In the genomic region with DNA sequence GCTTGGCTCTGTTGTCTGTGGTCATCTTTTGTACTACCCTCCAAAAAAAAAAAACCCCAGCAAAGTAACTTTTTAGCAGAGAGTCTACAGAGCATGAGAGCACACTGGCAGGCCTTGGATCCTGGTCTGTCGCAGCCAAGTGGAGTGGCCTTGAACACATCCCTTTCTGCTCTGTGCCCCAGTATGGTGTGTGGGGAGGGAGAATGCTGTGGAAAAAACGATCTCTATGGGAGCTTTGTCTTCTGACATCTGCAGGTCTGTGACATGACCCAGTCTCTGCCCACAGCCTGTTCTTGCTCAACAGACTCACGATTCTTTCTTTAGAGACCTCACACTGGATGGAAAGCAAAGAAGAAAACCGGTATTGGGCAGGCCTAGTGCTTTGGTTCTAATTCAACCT, we compare ENCODE assay signal across 8 mouse cellular contexts. TPM values are rescaled to one million over a fixed set of nuclear protein-coding genes. Genes with fewer than 3 reads are reported as not detected.
DNase-seq lines count a peak whose midpoint lies in the region; ATAC-seq lines count a peak whose summit lies in the region.

No protein-coding gene starts in this region.

- ATAC-seq in lung, embryonic 15.5 days (ENCODE audit: borderline replicate concordance, extremely low read depth, low FRiP score, low TSS enrichment): no peak
- no peak for ATAC-seq in intestine, embryonic 16.5 days
- ATAC-seq in neural tube, embryonic 15.5 days (ENCODE audit: low FRiP score): no peak
- no peak for ATAC-seq in monocyte, adult 5-6 weeks (replicated peaks; ENCODE audit: insufficient number of reproducible peaks, low FRiP score, low TSS enrichment, poor library complexity, severe bottlenecking)

- peak overlapping the region; percentile 89 for H3K4me3 ChIP-seq in lung, embryonic 15.5 days
- H3K4me3 ChIP-seq in intestine, embryonic 16.5 days (ENCODE audit: low read length): peak overlapping the region; percentile 67
- peak overlapping the region; percentile 74 for H3K4me3 ChIP-seq in neural tube, embryonic 15.5 days (replicated peaks)

- peak overlapping the region; percentile 82 for H3K4me2 ChIP-seq in lung, embryonic 15.5 days
- peak overlapping the region; percentile 78 for H3K4me2 ChIP-seq in intestine, embryonic 16.5 days (ENCODE audit: low read depth, low read length)
- peak overlapping the region; percentile 91 for H3K4me2 ChIP-seq in neural tube, embryonic 15.5 days

- DNase-seq in lung, postnatal 4 days: no peak
- DNase-seq in fibroblast of lung, adult 2 months (ENCODE audit: low read depth): peak; percentile 68
- DNase-seq in retina, postnatal 1 day: no peak
- DNase-seq in layer of hippocampus, adult 18-20 months (ENCODE audit: low spot score in 2 of 2): no peak

- H3K9me3 ChIP-seq in lung, embryonic 15.5 days: no peaks in the 10 kb centered on the region
- H3K9me3 ChIP-seq in intestine, embryonic 16.5 days (ENCODE audit: control insufficient read depth, low read length): no peaks in the 10 kb centered on the region
- no peaks in the 10 kb centered on the region for H3K9me3 ChIP-seq in neural tube, embryonic 15.5 days (replicated peaks)

- peak overlapping the region; percentile 1; the same call in 1 of the 2 replicates for H3K9ac ChIP-seq in lung, embryonic 15.5 days
- H3K9ac ChIP-seq in intestine, embryonic 16.5 days (ENCODE audit: low read depth, low read length): peak overlapping the region; percentile 88
- peak overlapping the region; percentile 86; the same call in 1 of the 2 replicates for H3K9ac ChIP-seq in neural tube, embryonic 15.5 days (replicated peaks)

- H3K27me3 ChIP-seq in lung, embryonic 15.5 days: no peaks in the 10 kb centered on the region
- no peaks in the 10 kb centered on the region for H3K27me3 ChIP-seq in intestine, embryonic 16.5 days (replicated peaks; ENCODE audit: control insufficient read depth, insufficient read depth, low read length)
- H3K27me3 ChIP-seq in neural tube, embryonic 15.5 days (replicated peaks): no peaks in the 10 kb centered on the region

- H3K36me3 ChIP-seq in lung, embryonic 15.5 days: peaks cover 36% of the 10 kb centered on the region
- H3K36me3 ChIP-seq in intestine, embryonic 16.5 days (ENCODE audit: control insufficient read depth, insufficient read depth, low read length): peaks cover 23% of the 10 kb centered on the region
- peaks cover 29% of the 10 kb centered on the region for H3K36me3 ChIP-seq in neural tube, embryonic 15.5 days

- H3K27ac ChIP-seq in lung, embryonic 15.5 days: peak overlapping the region; percentile 99
- peak overlapping the region; percentile 99 for H3K27ac ChIP-seq in intestine, embryonic 16.5 days (ENCODE audit: low read length)
- H3K27ac ChIP-seq in neural tube, embryonic 15.5 days (replicated peaks): peak overlapping the region; percentile 87; the same call in 1 of the 2 replicates

- 56% methylated on average over 4 of the region's 4 CpGs for WGBS in lung, embryonic 15.5 days
- 23% methylated on average over 4 of the region's 4 CpGs for WGBS in intestine, embryonic 16.5 days
- 67% methylated on average over 4 of the region's 4 CpGs for WGBS in neural tube, embryonic 15.5 days

- H3K4me1 ChIP-seq in lung, embryonic 15.5 days: peaks cover 29% of the 10 kb centered on the region
- peaks cover 35% of the 10 kb centered on the region for H3K4me1 ChIP-seq in intestine, embryonic 16.5 days (ENCODE audit: control insufficient read depth, insufficient read depth, low read length)
- H3K4me1 ChIP-seq in neural tube, embryonic 15.5 days: peaks cover 39% of the 10 kb centered on the region

RNA-seq across cellular contexts. Expression of gene Mapk3, which starts 1.6 kb away (rescaled TPM):
- polyA plus RNA-seq in lung, embryonic 15.5 days (2015; fragmentation: Nextera tagmentation; extraction: Ambion mirVana): 132 and 135 TPM in 2 replicates
- polyA plus RNA-seq in intestine, embryonic 16.5 days (2015; fragmentation: Nextera tagmentation; extraction: Ambion mirVana): 122 and 126 TPM in 2 replicates
- polyA plus RNA-seq in neural tube, embryonic 15.5 days (2015; fragmentation: Nextera tagmentation; extraction: Ambion mirVana): 104 and 105 TPM in 2 replicates
- 100 to 1,000 TPM; 174 to 194 TPM for total RNA-seq in layer of hippocampus, adult 18-20 months (2021)
- total RNA-seq in monocyte, adult 5-6 weeks (2017): 40.9 to 55.3 TPM (median 48.6 TPM) in 3 replicates

RNA-seq across cellular contexts. Expression of gene Gdpd3, which starts 5.2 kb away (rescaled TPM):
- 2.5 and 2.8 TPM in 2 replicates for polyA plus RNA-seq in lung, embryonic 15.5 days (2015; fragmentation: Nextera tagmentation; extraction: Ambion mirVana)
- 1.4 and 2.1 TPM in 2 replicates for polyA plus RNA-seq in intestine, embryonic 16.5 days (2015; fragmentation: Nextera tagmentation; extraction: Ambion mirVana)
- 1.0 and 1.5 TPM in 2 replicates for polyA plus RNA-seq in neural tube, embryonic 15.5 days (2015; fragmentation: Nextera tagmentation; extraction: Ambion mirVana)
- 1 to 10 TPM; 2.2 to 4.6 TPM for total RNA-seq in layer of hippocampus, adult 18-20 months (2021)
- total RNA-seq in monocyte, adult 5-6 weeks (2017): 18.3 to 26.4 TPM (median 23.7 TPM) in 3 replicates

RNA-seq across cellular contexts. Expression of gene Ypel3, which starts 15.8 kb away (rescaled TPM):
- 90.3 and 96.2 TPM in 2 replicates for polyA plus RNA-seq in lung, embryonic 15.5 days (2015; fragmentation: Nextera tagmentation; extraction: Ambion mirVana)
- polyA plus RNA-seq in intestine, embryonic 16.5 days (2015; fragmentation: Nextera tagmentation; extraction: Ambion mirVana): 59.5 and 61.5 TPM in 2 replicates
- polyA plus RNA-seq in neural tube, embryonic 15.5 days (2015; fragmentation: Nextera tagmentation; extraction: Ambion mirVana): 187 and 207 TPM in 2 replicates
- total RNA-seq in layer of hippocampus, adult 18-20 months (2021): 100 to 1,000 TPM; 286 to 300 TPM
- total RNA-seq in monocyte, adult 5-6 weeks (2017): 139 to 175 TPM (median 161 TPM) in 3 replicates

RNA-seq across cellular contexts. Expression of gene Tbx6, which starts 20.3 kb away (rescaled TPM):
- 0.26 and 0.51 TPM in 2 replicates for polyA plus RNA-seq in lung, embryonic 15.5 days (2015; fragmentation: Nextera tagmentation; extraction: Ambion mirVana)
- 0.36 and 0.37 TPM in 2 replicates for polyA plus RNA-seq in intestine, embryonic 16.5 days (2015; fragmentation: Nextera tagmentation; extraction: Ambion mirVana)
- 0.34 and 0.35 TPM in 2 replicates for polyA plus RNA-seq in neural tube, embryonic 15.5 days (2015; fragmentation: Nextera tagmentation; extraction: Ambion mirVana)
- under 1 TPM; 0.56 to 0.64 TPM for total RNA-seq in layer of hippocampus, adult 18-20 months (2021)
- total RNA-seq in monocyte, adult 5-6 weeks (2017): 2.0 to 3.8 TPM (median 2.2 TPM) in 3 replicates

RNA-seq across cellular contexts. Expression of gene Ppp4c, which starts 31.3 kb away (rescaled TPM):
- polyA plus RNA-seq in lung, embryonic 15.5 days (2015; fragmentation: Nextera tagmentation; extraction: Ambion mirVana): 260 and 262 TPM in 2 replicates
- 213 and 215 TPM in 2 replicates for polyA plus RNA-seq in intestine, embryonic 16.5 days (2015; fragmentation: Nextera tagmentation; extraction: Ambion mirVana)
- polyA plus RNA-seq in neural tube, embryonic 15.5 days (2015; fragmentation: Nextera tagmentation; extraction: Ambion mirVana): 154 and 188 TPM in 2 replicates
- 10 to 100 TPM; 48.9 to 54.5 TPM for total RNA-seq in layer of hippocampus, adult 18-20 months (2021)
- total RNA-seq in monocyte, adult 5-6 weeks (2017): 235 to 253 TPM (median 240 TPM) in 3 replicates

Comparison
In these comparisons a context has a peak if more than half of its experiments do, and no peak if none do; other contexts are left out.
1. H3K9ac ChIP-seq: peak in every context shown above with its lines; median percentile 88 in intestine, embryonic 16.5 days; 86 in neural tube, embryonic 15.5 days; 1 in lung, embryonic 15.5 days.